Mouse (Mus musculus): ENCODE data around the gene Yjefn3.

DNA sequence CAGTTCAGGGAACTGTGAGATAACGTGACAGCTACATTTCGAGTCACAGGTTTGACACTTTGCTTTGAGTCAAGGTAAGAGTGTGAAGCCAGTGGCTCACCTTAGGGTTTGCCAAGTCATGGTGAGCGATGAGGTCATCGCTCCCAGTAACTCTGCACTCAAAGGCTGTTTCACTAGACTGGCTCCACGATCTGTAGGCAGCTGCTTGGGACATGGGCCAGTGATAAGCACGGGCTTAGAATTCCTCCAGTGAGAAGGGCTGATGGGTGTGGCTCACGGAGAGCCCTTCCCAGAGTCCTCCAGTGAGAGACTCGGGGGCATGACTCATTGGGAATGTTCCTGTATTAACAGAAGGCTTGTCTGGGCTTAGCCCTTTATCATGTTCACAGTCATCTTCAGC is 53.6 kb downstream of the Yjefn3 start:
- TF ChIP-seq CTCF (IDR thresholded peaks at IDR 0.05; ENCODE audit: control insufficient read depth, insufficient read depth, insufficient replicate concordance, low read depth, low read length) (no peak), POLR2A (IDR thresholded peaks at IDR 0.05; ENCODE audit: control insufficient read depth, low read depth, low read length) (no peak)

Measured in testis, adult 2 months (tissue).